Mouse (Mus musculus): ENCODE data around the gene Gpi1. TPM values are rescaled to one million over a fixed set of nuclear protein-coding genes. Genes with fewer than 3 reads are reported as not detected.

Gene Gpi1
- 100 to 1,000 TPM; 657 to 693 TPM for total RNA-seq (2021)

- peak; percentile 77 to 79 for DNase-seq (ENCODE audit: low spot score in 2 of 2)
- intact Hi-C loops (cut with DNase I) = no loop called here
These were observed at the start of gene Gpi1 for GRCm38 (mm10) chr7:34230116-34230515. Gene Gpi1, minus strand, starts transcription at chr7:34230336.

GRCm38 (mm10) chr7:34277656-34278055 lies 47.5 kb upstream of the Gpi1 start:
- intact Hi-C loops (cut with DNase I) = no loop called here
- no peak for DNase-seq (ENCODE audit: low spot score in 2 of 2)

GRCm38 (mm10) chr7:34276066-34276465 lies 45.9 kb upstream of the Gpi1 start:
- no peak for DNase-seq (ENCODE audit: low spot score in 2 of 2)
- intact Hi-C loops (cut with DNase I) = no loop called here

- intact Hi-C loops (cut with DNase I) = no loop called here
These were observed 42.3 kb upstream of the Gpi1 start for GRCm38 (mm10) chr7:34272465-34272864.

GRCm38 (mm10) chr7:34268463-34268862 lies 38.3 kb upstream of the Gpi1 start:
- DNase-seq (ENCODE audit: low spot score in 2 of 2) = no peak
- intact Hi-C loops (cut with DNase I) = loop anchor here (5.0 kb wide), 1 partner anchor 44 kb away; the partner anchor contains the start of gene 4931406P16Rik

More at GRCm38 (mm10) chr7:34272465-34272864, 42.3 kb upstream of the Gpi1 start:
- no peak for DNase-seq (ENCODE audit: low spot score in 2 of 2)

GRCm38 (mm10) chr7:34266421-34266820 lies 36.3 kb upstream of the Gpi1 start:
- intact Hi-C loops (cut with DNase I) = loop anchor here (2.0 to 5.0 kb wide), 2 partner anchors 46 to 88 kb away; partner anchors contain the start of gene 4931406P16Rik
- no peak for DNase-seq (ENCODE audit: low spot score in 2 of 2)

- intact Hi-C loops (cut with DNase I) = loop anchor here (2.0 to 5.0 kb wide), 2 partner anchors 46 to 89 kb away; partner anchors contain the start of gene 4931406P16Rik
- DNase-seq (ENCODE audit: low spot score in 2 of 2) = peak; percentile 70 to 83
These were observed 35.8 kb upstream of the Gpi1 start for GRCm38 (mm10) chr7:34265876-34266346.

GRCm38 (mm10) chr7:34263437-34263836 lies 33.3 kb upstream of the Gpi1 start:
- intact Hi-C loops (cut with DNase I) = no loop called here

GRCm38 (mm10) chr7:34258407-34258806 lies 28.3 kb upstream of the Gpi1 start:
- intact Hi-C loops (cut with DNase I) = no loop called here
- no peak for DNase-seq (ENCODE audit: low spot score in 2 of 2)

More at GRCm38 (mm10) chr7:34263437-34263836, 33.3 kb upstream of the Gpi1 start:
- no peak for DNase-seq (ENCODE audit: low spot score in 2 of 2)

GRCm38 (mm10) chr7:34257279-34257678 lies 27.1 kb upstream of the Gpi1 start:
- DNase-seq (ENCODE audit: low spot score in 2 of 2) = peak in 1 of 2 experiments; percentile 22

GRCm38 (mm10) chr7:34255916-34256315 lies 25.8 kb upstream of the Gpi1 start:
- DNase-seq (ENCODE audit: low spot score in 2 of 2) = no peak
- intact Hi-C loops (cut with DNase I) = no loop called here

More at GRCm38 (mm10) chr7:34257279-34257678, 27.1 kb upstream of the Gpi1 start:
- intact Hi-C loops (cut with DNase I) = no loop called here

GRCm38 (mm10) chr7:34255137-34255536 lies 25.0 kb upstream of the Gpi1 start:
- DNase-seq (ENCODE audit: low spot score in 2 of 2) = no peak
- intact Hi-C loops (cut with DNase I) = no loop called here

- DNase-seq (ENCODE audit: low spot score in 2 of 2) = peak in 1 of 2 experiments; percentile 51
- intact Hi-C loops (cut with DNase I) = loop anchor here (1.0 kb wide), 1 partner anchor 103 kb away; no protein-coding TSS in a partner anchor
These were observed 21.9 kb upstream of the Gpi1 start for GRCm38 (mm10) chr7:34252030-34252429.

GRCm38 (mm10) chr7:34250738-34251137 lies 20.6 kb upstream of the Gpi1 start, which contains the start of gene Gm6096:
Gene Gm6096, plus strand, starts transcription at chr7:34251038.
- intact Hi-C loops (cut with DNase I) = no loop called here
- no peak for DNase-seq (ENCODE audit: low spot score in 2 of 2)

- intact Hi-C loops (cut with DNase I) = no loop called here
- DNase-seq (ENCODE audit: low spot score in 2 of 2) = no peak
These were observed 16.8 kb upstream of the Gpi1 start for GRCm38 (mm10) chr7:34246870-34247499.

- intact Hi-C loops (cut with DNase I) = no loop called here
- DNase-seq (ENCODE audit: low spot score in 2 of 2) = no peak
These were observed 12.0 kb upstream of the Gpi1 start for GRCm38 (mm10) chr7:34242176-34242575.

- no peak for DNase-seq (ENCODE audit: low spot score in 2 of 2)
- intact Hi-C loops (cut with DNase I) = no loop called here
These were observed 8.0 kb upstream of the Gpi1 start for GRCm38 (mm10) chr7:34238086-34238485.

GRCm38 (mm10) chr7:34235602-34236001 lies 5.5 kb upstream of the Gpi1 start:
- DNase-seq (ENCODE audit: low spot score in 2 of 2) = no peak
- intact Hi-C loops (cut with DNase I) = no loop called here

- DNase-seq (ENCODE audit: low spot score in 2 of 2) = no peak
- intact Hi-C loops (cut with DNase I) = no loop called here
These were observed 4.8 kb upstream of the Gpi1 start for GRCm38 (mm10) chr7:34234610-34235561.

All from left cerebral cortex, postnatal 25 days (tissue).